Mouse (Mus musculus): ENCODE measurements around the gene Gm13102. TPM values are rescaled to one million over a fixed set of nuclear protein-coding genes. Genes with fewer than 3 reads are reported as not detected.
"Not testable (repeated sequence)": the region's sequence is repeated elsewhere in the genome, so short reads cannot be mapped to it uniquely, and the experiment has no call there.

The Gm13102 gene
- total RNA-seq (2021): not detected

- not testable (repeated sequence) for DNase-seq
Observed at GRCm38 (mm10) chr4:144106174-144106573, at the start of gene Gm13102. TSS of gene Gm13102 (plus strand) at chr4:144106474.

GRCm38 (mm10) chr4:144058826-144059225 lies 47.4 kb upstream of the Gm13102 start, which contains the start of gene Pramel4:
TSS of gene Pramel4 (plus strand) at chr4:144059126.
- not testable (repeated sequence) for DNase-seq

Other genes with a start within 250 kb of the Gm13102 start
- not detected for gene Pramef6, start 206.1 kb upstream of the Gm13102 start, total RNA-seq (2021)
- not detected for gene Pramef25, start 155.5 kb upstream of the Gm13102 start, total RNA-seq (2021)
- gene Gm13101, start 139.5 kb upstream of the Gm13102 start, total RNA-seq (2021): not detected
- not detected for gene Pramef17, start 112.1 kb upstream of the Gm13102 start, total RNA-seq (2021)
- gene Pramel4, start 47.3 kb upstream of the Gm13102 start, total RNA-seq (2021): not detected
- not detected for gene Oog3, start 56.2 kb downstream of the Gm13102 start, total RNA-seq (2021)
- gene Oog2, start 84.2 kb downstream of the Gm13102 start, total RNA-seq (2021): not detected
- gene C87977, start 106.8 kb downstream of the Gm13102 start, total RNA-seq (2021): not detected
- gene Pramel5, start 174.0 kb downstream of the Gm13102 start, total RNA-seq (2021): not detected
- not detected for gene Gm13128, start 223.8 kb downstream of the Gm13102 start, total RNA-seq (2021)